Mouse (Mus musculus): ENCODE data around the gene Pom121l2.

Pom121l2 gene

DNA sequence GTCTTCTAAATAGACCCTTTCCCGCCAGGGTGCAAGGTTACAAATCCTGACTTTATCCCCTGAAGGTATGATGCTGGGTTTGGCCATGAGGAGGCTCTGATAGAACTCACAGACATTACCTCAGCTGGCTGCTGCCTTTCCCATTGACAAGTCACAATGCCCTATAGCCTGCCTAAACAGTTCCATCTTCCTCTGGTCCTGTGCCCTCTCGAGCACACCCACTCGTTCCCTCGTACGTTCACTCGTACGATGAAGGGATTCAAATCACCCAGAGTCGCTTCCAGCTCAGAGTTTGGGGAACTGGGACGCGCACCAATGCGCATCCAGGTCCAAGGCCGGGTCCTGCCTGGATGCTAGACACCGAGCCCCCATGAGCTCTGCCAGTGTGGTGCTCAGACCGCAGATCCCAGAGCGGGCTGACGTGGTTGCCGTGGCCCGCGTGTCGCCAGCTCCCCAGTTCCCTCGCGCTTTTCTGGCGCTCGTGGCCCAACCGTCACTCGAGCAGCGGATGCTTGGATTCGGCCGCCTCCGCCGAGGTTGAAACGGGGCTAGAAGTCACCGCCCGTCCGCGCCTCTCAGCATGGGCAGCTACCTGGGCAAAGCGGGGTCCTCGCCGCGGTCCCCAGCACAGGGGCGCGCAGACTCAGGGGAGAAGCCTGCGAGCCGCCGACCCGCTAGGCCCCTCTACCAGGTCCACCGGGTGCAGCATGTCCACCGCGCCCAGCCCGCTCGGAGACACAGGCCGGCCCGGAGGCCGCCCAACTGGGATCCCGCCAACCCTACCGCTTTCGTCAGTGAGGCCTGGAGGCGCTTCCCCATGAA, at the start of gene Pom121l2:
TSS of gene Pom121l2 (plus strand) at position 214 of the 822 bp plus-strand sequence.
- no peak for DNase-seq (ENCODE audit: low read depth, low spot score)

DNA sequence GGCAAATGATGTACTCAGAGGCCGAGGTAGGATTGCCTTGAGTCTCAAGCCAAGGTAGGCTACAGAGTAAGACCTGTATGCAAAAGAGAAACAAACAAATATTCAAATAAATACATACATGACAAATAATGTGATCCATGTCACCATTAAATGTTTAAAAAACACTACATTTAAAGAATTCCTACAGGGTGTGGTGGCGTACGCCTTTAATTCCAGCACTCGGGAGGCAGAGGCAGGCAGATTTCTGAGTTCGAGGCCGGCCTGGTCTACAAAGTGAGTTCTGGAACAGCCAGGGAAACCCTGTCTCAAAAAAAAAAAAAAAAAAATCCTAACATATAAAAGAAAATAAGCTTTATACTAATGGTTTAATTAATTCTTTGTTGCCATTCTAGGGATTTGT, 49.3 kb upstream of the Pom121l2 start:
- DNase-seq (ENCODE audit: low read depth, low spot score) = no peak

GRCm38 (mm10) chr13:21933626-21934548, 47.1 kb upstream of the Pom121l2 start:
- DNase-seq (ENCODE audit: low read depth, low spot score) = no peak

DNA sequence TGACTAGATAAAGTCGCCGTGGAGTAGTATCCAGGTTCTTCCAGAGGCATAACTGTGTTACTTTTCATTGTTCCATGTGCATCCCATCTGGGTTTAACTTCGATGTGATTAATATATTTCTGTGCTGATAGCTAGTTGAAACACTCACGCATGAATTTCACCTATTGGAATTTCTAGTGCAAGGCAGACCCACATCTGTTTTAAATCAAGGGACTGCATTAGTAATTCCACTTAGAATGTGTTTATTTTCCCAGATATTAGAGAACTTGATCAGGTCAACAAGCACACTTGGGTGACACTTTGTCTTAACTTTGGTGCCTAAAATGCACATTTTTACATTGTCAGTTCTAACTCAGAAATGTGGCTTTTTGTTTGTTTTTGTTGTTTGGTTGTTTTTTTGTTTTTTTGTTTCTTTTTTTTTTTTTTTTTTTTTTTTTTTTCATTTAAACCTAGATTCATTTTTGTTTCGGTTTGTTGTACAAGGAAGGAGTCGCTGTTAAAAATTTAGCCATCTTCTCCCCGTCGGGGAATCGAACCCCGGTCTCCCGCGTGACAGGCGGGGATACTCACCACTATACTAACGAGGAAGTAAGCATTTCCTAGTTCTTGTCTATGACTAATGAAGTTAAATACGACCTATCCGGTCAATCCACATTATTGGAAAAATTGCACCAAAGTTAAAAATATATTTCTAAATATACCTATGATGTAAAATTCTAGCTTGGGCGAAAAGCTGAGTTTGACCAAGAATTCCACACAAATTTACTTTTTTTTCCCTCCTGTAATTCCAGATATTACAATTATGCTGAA, 45.8 kb upstream of the Pom121l2 start:
- DNase-seq (ENCODE audit: low read depth, low spot score) = no peak

DNA sequence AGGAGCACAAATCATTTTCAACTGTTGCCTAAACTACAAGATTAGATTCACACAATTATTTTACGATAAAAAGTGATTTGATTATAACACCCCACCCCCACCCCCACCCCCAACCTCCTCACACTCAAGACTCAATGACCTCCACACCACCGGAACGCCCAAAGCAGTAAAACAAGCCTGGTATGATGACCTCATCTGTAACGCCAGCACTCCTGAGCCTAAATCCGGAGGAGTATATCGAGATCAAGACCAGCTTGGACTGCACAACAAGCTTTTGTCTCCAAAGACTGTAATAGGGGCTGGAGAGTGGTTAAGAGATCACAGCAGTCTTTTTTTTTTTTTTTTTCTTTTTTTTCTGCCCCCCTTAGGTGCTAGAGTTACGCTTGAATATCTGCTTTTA, 45.2 kb upstream of the Pom121l2 start:
- DNase-seq (ENCODE audit: low read depth, low spot score) = no peak

DNA sequence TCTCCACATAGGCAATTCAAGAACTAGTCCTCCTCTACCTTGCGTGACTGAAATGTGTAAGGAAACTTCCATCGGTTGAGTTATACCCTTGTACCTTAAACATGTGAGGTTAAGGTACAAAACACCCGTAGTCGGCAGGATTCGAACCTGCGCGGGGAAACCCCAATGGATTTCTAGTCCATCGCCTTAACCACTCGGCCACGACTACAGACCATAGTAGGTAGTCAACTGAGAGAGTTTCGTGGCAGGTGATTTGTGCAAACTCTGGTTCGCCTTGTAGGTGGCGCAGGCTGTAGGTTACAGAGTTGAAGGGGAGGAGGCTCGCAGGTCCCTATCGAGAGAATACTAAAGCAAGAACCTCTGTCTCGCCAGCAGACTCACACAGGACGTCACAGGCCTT, 44.0 kb upstream of the Pom121l2 start:
- no peak for DNase-seq (ENCODE audit: low read depth, low spot score)

- peak; percentile 86 for DNase-seq (ENCODE audit: low read depth, low spot score)
Observed at GRCm38 (mm10) chr13:21940213-21940612, 40.8 kb upstream of the Pom121l2 start.

DNA sequence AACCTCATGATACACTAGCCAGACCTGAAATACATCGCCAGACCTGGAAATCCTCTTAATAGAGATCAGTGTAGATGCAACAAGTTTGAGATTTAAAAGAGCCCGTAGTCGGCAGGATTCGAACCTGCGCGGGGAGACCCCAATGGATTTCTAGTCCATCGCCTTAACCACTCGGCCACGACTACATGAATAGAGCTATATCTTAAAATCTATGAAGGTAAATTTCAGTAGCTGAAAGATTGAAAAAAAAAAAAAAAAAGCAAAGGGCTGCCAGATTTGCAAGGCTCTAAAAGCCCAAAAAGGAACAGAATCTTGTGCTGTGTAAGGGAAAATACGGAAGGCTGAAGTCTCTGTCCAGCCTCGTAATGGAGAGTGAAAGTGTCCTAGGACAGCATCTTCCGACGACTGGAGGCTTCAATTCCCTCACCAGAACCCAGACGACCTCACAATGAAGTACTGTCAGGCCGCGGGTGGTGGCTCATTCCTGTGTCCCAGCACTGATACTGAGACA, 40.1 kb upstream of the Pom121l2 start:
- DNase-seq (ENCODE audit: low read depth, low spot score) = peak; percentile 74

GRCm38 (mm10) chr13:21943644-21944043, 37.4 kb upstream of the Pom121l2 start:
- DNase-seq (ENCODE audit: low read depth, low spot score) = no peak

- no peak for DNase-seq (ENCODE audit: low read depth, low spot score)
Observed at GRCm38 (mm10) chr13:21944592-21944925, 36.4 kb upstream of the Pom121l2 start.

GRCm38 (mm10) chr13:21944926-21945740, 35.9 kb upstream of the Pom121l2 start, which contains the start of gene Zfp184:
TSS of gene Zfp184 (plus strand) at chr13:21945094.
- peak; percentile 93 for DNase-seq (ENCODE audit: low read depth, low spot score)

- DNase-seq (ENCODE audit: low read depth, low spot score) = no peak
Observed at GRCm38 (mm10) chr13:21969269-21969668, 11.7 kb upstream of the Pom121l2 start.

GRCm38 (mm10) chr13:21969816-21970215, 11.2 kb upstream of the Pom121l2 start:
- DNase-seq (ENCODE audit: low read depth, low spot score) = no peak

DNA sequence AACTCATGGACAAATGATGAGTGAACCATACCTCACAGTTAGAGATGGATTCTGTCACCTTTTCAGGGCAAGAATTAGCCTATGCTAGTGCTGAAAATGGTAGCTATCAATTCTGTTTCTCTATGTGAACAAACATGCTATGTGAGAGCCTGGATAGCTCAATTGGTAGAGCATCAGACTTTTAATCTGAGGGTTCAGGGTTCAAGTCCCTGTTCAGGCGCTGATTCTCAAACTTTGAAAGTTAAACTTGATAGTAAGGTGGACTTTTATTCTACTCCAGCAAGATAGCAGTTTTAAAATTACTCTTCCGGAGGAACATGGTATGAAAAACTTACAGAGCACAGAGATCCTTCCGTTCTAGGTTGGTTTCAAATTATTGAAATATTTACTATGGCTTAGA, 9.4 kb upstream of the Pom121l2 start:
- no peak for DNase-seq (ENCODE audit: low read depth, low spot score)

DNA sequence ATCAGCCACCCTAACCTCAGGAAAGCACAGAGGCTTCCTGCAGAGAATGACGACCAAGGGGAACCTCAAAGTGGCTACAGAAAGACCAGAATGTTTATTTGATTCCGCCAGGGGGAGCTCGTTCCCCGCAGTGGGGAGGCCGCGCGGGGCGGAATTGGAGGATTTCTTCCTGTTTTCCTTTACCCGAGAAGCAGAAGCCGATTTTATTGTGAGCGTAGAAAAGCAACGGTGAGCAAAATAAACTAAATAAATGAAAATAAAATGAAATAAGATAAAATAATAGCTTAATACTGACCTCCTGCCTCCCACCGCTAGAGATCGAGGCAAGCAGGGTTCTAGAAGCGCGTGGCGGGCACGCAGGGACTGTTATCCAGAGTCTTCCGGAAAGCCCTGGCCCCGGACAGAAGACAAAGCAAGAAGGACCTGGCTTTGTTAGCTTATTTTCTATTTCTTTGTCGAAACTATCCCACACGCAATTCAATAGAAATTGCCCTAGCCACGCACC, 6.7 kb upstream of the Pom121l2 start:
- DNase-seq (ENCODE audit: low read depth, low spot score) = peak; percentile 81

GRCm38 (mm10) chr13:21974726-21975473, 6.1 kb upstream of the Pom121l2 start:
- DNase-seq (ENCODE audit: low read depth, low spot score) = peak; percentile 79

DNA sequence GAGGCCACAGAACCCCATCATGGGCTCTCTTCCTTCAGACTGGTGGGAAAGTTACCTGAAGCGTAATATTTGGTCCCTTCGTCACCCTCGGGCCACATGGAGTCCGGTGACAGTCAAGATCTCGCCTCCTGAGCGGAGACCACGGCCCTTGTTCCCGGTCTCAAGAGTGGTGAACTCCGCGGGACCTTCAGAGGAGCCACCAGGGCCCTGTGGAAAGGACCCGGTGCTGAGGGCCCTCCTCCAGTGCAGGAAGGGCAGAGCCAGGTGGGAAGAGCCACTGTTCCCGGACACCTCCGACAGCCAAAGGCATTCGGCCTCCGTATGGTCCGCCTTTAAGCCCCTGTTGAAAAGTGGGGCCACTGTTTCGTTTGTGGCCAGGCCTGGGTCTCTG, 804 bp downstream of the Pom121l2 start:
- no peak for DNase-seq (ENCODE audit: low read depth, low spot score)

DNA sequence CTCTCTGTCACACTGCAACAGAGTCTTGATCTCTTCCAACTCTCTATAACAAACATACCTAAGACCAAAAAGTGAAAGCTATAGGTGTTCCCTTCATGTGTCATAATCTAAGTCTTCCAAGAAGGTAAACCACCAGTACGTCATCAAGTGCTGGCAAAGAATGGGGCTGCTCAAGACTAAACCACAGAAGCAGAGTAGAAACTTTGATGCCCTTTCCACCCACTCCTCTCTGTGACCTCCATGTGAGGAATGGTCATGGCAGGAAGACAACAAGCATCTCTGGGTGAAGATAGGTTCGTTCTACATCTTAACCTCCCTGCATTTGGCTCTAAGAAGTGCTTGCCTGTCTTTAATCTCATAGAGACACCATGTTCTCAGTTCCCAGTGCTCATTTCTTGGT, 3.5 kb downstream of the Pom121l2 start:
- DNase-seq (ENCODE audit: low read depth, low spot score) = no peak

GRCm38 (mm10) chr13:21992550-21992949, 11.6 kb downstream of the Pom121l2 start:
- DNase-seq (ENCODE audit: low read depth, low spot score) = no peak

Measured in retina, postnatal 7 days (tissue).